Mouse (Mus musculus) heart, postnatal 4 days (tissue): ENCODE data around the gene Olfr541. TPM values are rescaled to one million over a fixed set of nuclear protein-coding genes. Genes with fewer than 3 reads are reported as not detected.
"Not testable (repeated sequence)": the region's sequence is repeated elsewhere in the genome, so short reads cannot be mapped to it uniquely, and the experiment has no call there.

Experiments used
- DNase-seq: peaks from one replicate; pipeline ENCODE4 v3.0.0; 2021
- total RNA-seq, 2 experiments: library from RNA; stranded (reverse); gene quantifications; 2 replicates each; pipeline ENCODE4 v1.2.3; 2021

Olfr541 gene
- total RNA-seq = not detected

- no peak for DNase-seq
Measured at GRCm38 (mm10) chr7:140696967-140697366, at the start of gene Olfr541. Gene Olfr541, plus strand, starts transcription at chr7:140697267.

GRCm38 (mm10) chr7:140659630-140660029 lies 37.4 kb upstream of the Olfr541 start, which contains the start of gene Olfr539:
Gene Olfr539, plus strand, starts transcription at chr7:140659930.
- no peak for DNase-seq

GRCm38 (mm10) chr7:140670693-140671092 lies 26.4 kb upstream of the Olfr541 start:
- not testable (repeated sequence) for DNase-seq

- no peak for DNase-seq
Measured at GRCm38 (mm10) chr7:140675863-140676262, 21.2 kb upstream of the Olfr541 start.

GRCm38 (mm10) chr7:140679591-140679990 lies 17.5 kb upstream of the Olfr541 start:
- not testable (repeated sequence) for DNase-seq

- no peak for DNase-seq
Measured at GRCm38 (mm10) chr7:140681651-140682050, 15.4 kb upstream of the Olfr541 start, which contains the start of gene Olfr45. Gene Olfr45, plus strand, starts transcription at chr7:140681951.

- DNase-seq = no peak
Measured at GRCm38 (mm10) chr7:140706348-140706747, 9.3 kb downstream of the Olfr541 start.

GRCm38 (mm10) chr7:140707536-140708284 lies 10.6 kb downstream of the Olfr541 start:
- DNase-seq = no peak

GRCm38 (mm10) chr7:140717155-140718055 lies 20.3 kb downstream of the Olfr541 start:
- DNase-seq = no peak

- DNase-seq = no peak
Measured at GRCm38 (mm10) chr7:140721095-140721494, 24.0 kb downstream of the Olfr541 start.

GRCm38 (mm10) chr7:140725558-140725957 lies 28.5 kb downstream of the Olfr541 start:
- DNase-seq = no peak

GRCm38 (mm10) chr7:140733162-140733561 lies 36.1 kb downstream of the Olfr541 start:
- DNase-seq = no peak

GRCm38 (mm10) chr7:140747402-140747801 lies 50.3 kb downstream of the Olfr541 start:
- DNase-seq = no peak

GRCm38 (mm10) chr7:140748116-140748826 lies 51.2 kb downstream of the Olfr541 start:
- DNase-seq = no peak

GRCm38 (mm10) chr7:140748827-140749160 lies 51.7 kb downstream of the Olfr541 start:
- DNase-seq = no peak

- no peak for DNase-seq
Measured at GRCm38 (mm10) chr7:140754556-140754955, 57.5 kb downstream of the Olfr541 start.

Other genes with a start within 250 kb of the Olfr541 start
- gene Olfr533, start 233.9 kb upstream of the Olfr541 start, total RNA-seq = not detected
- gene Olfr535, start 213.1 kb upstream of the Olfr541 start, total RNA-seq = not detected
- not detected for gene Olfr536, start 189.9 kb upstream of the Olfr541 start, total RNA-seq
- not detected for gene Olfr538, start 129.4 kb upstream of the Olfr541 start, total RNA-seq
- not detected for gene Olfr46, start 96.0 kb upstream of the Olfr541 start, total RNA-seq
- gene Olfr61, start 68.3 kb upstream of the Olfr541 start, total RNA-seq = not detected
- not detected for gene Olfr53, start 50.8 kb upstream of the Olfr541 start, total RNA-seq
- not detected for gene Olfr539, start 37.3 kb upstream of the Olfr541 start, total RNA-seq
- not detected for gene Olfr45, start 15.3 kb upstream of the Olfr541 start, total RNA-seq
- gene Cyp2e1, start 66.5 kb downstream of the Olfr541 start, total RNA-seq = under 1 TPM in 1 of 2 experiments, not detected in 1; 0.24 TPM
- under 1 TPM; 0.18 to 0.24 TPM for gene Syce1, start 90.6 kb downstream of the Olfr541 start, total RNA-seq
- under 1 TPM; 0.76 to 0.97 TPM for gene Zfp941, start 124.9 kb downstream of the Olfr541 start, total RNA-seq
- not detected for gene Urah, start 137.8 kb downstream of the Olfr541 start, total RNA-seq
- gene Scgb1c1, start 148.3 kb downstream of the Olfr541 start, total RNA-seq = 10 to 100 TPM in 1 of 2 experiments, 1 to 10 TPM in 1; 9.7 to 10.6 TPM
- gene Odf3, start 150.5 kb downstream of the Olfr541 start, total RNA-seq = not detected
- gene Gm45785, start 159.1 kb downstream of the Olfr541 start, total RNA-seq = under 1 TPM in 1 of 2 experiments, not detected in 1; 0.29 TPM
- 10 to 100 TPM; 25.2 to 32.3 TPM for gene Ric8a, start 159.7 kb downstream of the Olfr541 start, total RNA-seq
- 10 to 100 TPM; 13.5 to 15.9 TPM for gene Bet1l, start 160.3 kb downstream of the Olfr541 start, total RNA-seq
- 100 to 1,000 TPM; 119 to 120 TPM for gene Psmd13, start 184.7 kb downstream of the Olfr541 start, total RNA-seq
- gene Sirt3, start 185.0 kb downstream of the Olfr541 start, total RNA-seq = 10 to 100 TPM; 45.1 to 49.1 TPM
- gene Cox8b, start 203.2 kb downstream of the Olfr541 start, total RNA-seq = 1,000 to 10,000 TPM; 1,034 to 1,156 TPM
- gene Nlrp6, start 223.6 kb downstream of the Olfr541 start, total RNA-seq = not detected
- gene Pgghg, start 244.1 kb downstream of the Olfr541 start, total RNA-seq = 1 to 10 TPM; 8.4 to 8.7 TPM